9 mouse cellular contexts compared by ENCODE assay signal in genomic region chr3:89354816-89355511, GRCm38 (mm10). TPM values are rescaled to one million over a fixed set of nuclear protein-coding genes. Genes with fewer than 3 reads are reported as not detected.
A peak's percentile ranks its signal among the peaks of the same experiment; 100 is the strongest.
DNase-seq lines count a peak whose midpoint lies in the region; ATAC-seq and TF ChIP-seq lines count a peak whose summit lies in the region.
"Had no signal": no experiment of that assay in that cellular context is flagged by ENCODE, and none has a peak within 500 bp of the region (broad histone marks: within the 10 kb centered on the region; RNA-seq: fewer than 3 reads in every experiment).

No protein-coding gene starts in this region.

- WGBS in forebrain, embryonic 14.5 days, result 19% methylated on average over 5 of the region's 5 CpGs

- TF ChIP-seq POLR2A in bone marrow macrophage, adult 2 months (IDR thresholded peaks at IDR 0.05; ENCODE audit: borderline replicate concordance, low read depth, low read length), result no peak

- H3K9ac ChIP-seq in forebrain, embryonic 14.5 days (ENCODE audit: low read length), result no peak overlapping the region
- H3K9ac ChIP-seq: liver, embryonic 15.5 days had no signal

- H3K27ac ChIP-seq in bone marrow macrophage, adult 2 months (ENCODE audit: insufficient read depth, low read depth, low read length), result no peak overlapping the region
- H3K27ac ChIP-seq in forebrain, embryonic 14.5 days (ENCODE audit: low read depth, low read length), result no peak overlapping the region
- H3K27ac ChIP-seq: liver, embryonic 15.5 days had no signal

- H3K27me3 ChIP-seq in forebrain, embryonic 14.5 days (replicated peaks; ENCODE audit: control insufficient read depth, insufficient read depth, low read length), result no peaks in the 10 kb centered on the region

- H3K4me1 ChIP-seq in bone marrow macrophage, adult 2 months (ENCODE audit: control insufficient read depth, insufficient read depth, low read length), result peaks cover 17% of the 10 kb centered on the region
- no peaks in the 10 kb centered on the region for H3K4me1 ChIP-seq in forebrain, embryonic 14.5 days (ENCODE audit: control insufficient read depth, insufficient read depth, low read length)

- peak; percentile 67 for TF ChIP-seq CTCF in bone marrow macrophage, adult 2 months (IDR thresholded peaks at IDR 0.05; ENCODE audit: low read depth, low read length)

- no peak overlapping the region for H3K4me2 ChIP-seq in forebrain, embryonic 14.5 days (ENCODE audit: low read length)
- H3K4me2 ChIP-seq: liver, embryonic 15.5 days had no signal

- peak; percentile 18; the same call in 1 of the 2 replicates for ATAC-seq in forebrain, embryonic 14.5 days
- peak; percentile 39 to 44; a peak in 3 of 4 replicates for ATAC-seq in hematopoietic stem cell, adult 5-6 weeks (replicated peaks in 1 of 2; ENCODE audit: insufficient read depth in 1 of 2, low FRiP score in 2 of 2, low TSS enrichment in 1 of 2, low read depth in 1 of 2, poor library complexity in 2 of 2, severe bottlenecking in 2 of 2)

- no peak overlapping the region for H3K4me3 ChIP-seq in bone marrow macrophage, adult 2 months (ENCODE audit: insufficient read depth, low read length)
- no peak overlapping the region for H3K4me3 ChIP-seq in forebrain, embryonic 14.5 days (ENCODE audit: low read depth, low read length)
- H3K4me3 ChIP-seq: liver, embryonic 15.5 days had no signal

- no peaks in the 10 kb centered on the region for H3K9me3 ChIP-seq in forebrain, embryonic 14.5 days (replicated peaks; ENCODE audit: control insufficient read depth, low read length)
- H3K9me3 ChIP-seq: liver, embryonic 15.5 days had no signal

- no peaks in the 10 kb centered on the region for H3K36me3 ChIP-seq in forebrain, embryonic 14.5 days (ENCODE audit: control insufficient read depth, insufficient read depth, low read length)
- H3K36me3 ChIP-seq: liver, embryonic 15.5 days had no signal

- peak; percentile 76 for DNase-seq in ES-CJ7 (ENCODE audit: low read depth, low spot score)
- peak; percentile 84 for DNase-seq in forebrain, embryonic 14.5 days (ENCODE audit: low spot score)
- DNase-seq in layer of hippocampus, postnatal 10 days (ENCODE audit: low spot score in 2 of 2), result peak; percentile 89 to 90
- peak; percentile 95 for DNase-seq in lung, postnatal 36 days
- peak; percentile 80 for DNase-seq in right cerebral cortex, postnatal 4 days
- DNase-seq in urinary bladder, postnatal 4 days (ENCODE audit: low spot score in 2 of 2), result peak; percentile 67 to 89

RNA-seq across cellular contexts. Expression of gene Adam15, which starts 5.2 kb away (rescaled TPM):
- polyA plus RNA-seq in bone marrow macrophage, adult 2 months (2012; ENCODE audit: insufficient read depth, insufficient read length, missing spikeins), result 315 and 328 TPM in 2 replicates
- polyA plus RNA-seq in forebrain, embryonic 14.5 days (2014; fragmentation: Nextera tagmentation; extraction: Ambion mirVana), result 13.4 and 19.3 TPM in 2 replicates
- 28.9 and 30.9 TPM in 2 replicates for total RNA-seq in hematopoietic stem cell, adult 5-6 weeks (2017)
- total RNA-seq in layer of hippocampus, postnatal 10 days (2021), result 100 to 1,000 TPM; 102 to 105 TPM

RNA-seq across cellular contexts. Expression of gene Dcst2, which starts 6.8 kb away (rescaled TPM):
- not detected in 2 replicates for polyA plus RNA-seq in bone marrow macrophage, adult 2 months (2012; ENCODE audit: insufficient read depth, insufficient read length, missing spikeins)
- 0.08 and 0.15 TPM in 2 replicates for polyA plus RNA-seq in forebrain, embryonic 14.5 days (2014; fragmentation: Nextera tagmentation; extraction: Ambion mirVana)
- not detected in 2 replicates for total RNA-seq in hematopoietic stem cell, adult 5-6 weeks (2017)
- total RNA-seq in layer of hippocampus, postnatal 10 days (2021), result under 1 TPM; 0.51 to 0.71 TPM

RNA-seq across cellular contexts. Expression of gene Dcst1, which starts 10.1 kb away (rescaled TPM):
- not detected in 2 replicates for polyA plus RNA-seq in bone marrow macrophage, adult 2 months (2012; ENCODE audit: insufficient read depth, insufficient read length, missing spikeins)
- 0.78 and 0.83 TPM in 2 replicates for polyA plus RNA-seq in forebrain, embryonic 14.5 days (2014; fragmentation: Nextera tagmentation; extraction: Ambion mirVana)
- total RNA-seq in hematopoietic stem cell, adult 5-6 weeks (2017), result not detected in 2 replicates
- under 1 TPM in 1 of 2 experiments, not detected in 1; 0.59 TPM for total RNA-seq in layer of hippocampus, postnatal 10 days (2021)
- polyA plus RNA-seq: liver, embryonic 15.5 days had no signal

RNA-seq across cellular contexts. Expression of gene Efna4, which starts 17.1 kb away (rescaled TPM):
- not detected in 2 replicates for polyA plus RNA-seq in bone marrow macrophage, adult 2 months (2012; ENCODE audit: insufficient read depth, insufficient read length, missing spikeins)
- polyA plus RNA-seq in forebrain, embryonic 14.5 days (2014; fragmentation: Nextera tagmentation; extraction: Ambion mirVana), result 12.3 and 14.6 TPM in 2 replicates
- total RNA-seq in hematopoietic stem cell, adult 5-6 weeks (2017), result 0.99 and 3.4 TPM in 2 replicates
- 1 to 10 TPM; 2.7 to 3.4 TPM for total RNA-seq in layer of hippocampus, postnatal 10 days (2021)

RNA-seq across cellular contexts. Expression of gene Efna3, which starts 32.2 kb away (rescaled TPM):
- polyA plus RNA-seq in bone marrow macrophage, adult 2 months (2012; ENCODE audit: insufficient read depth, insufficient read length, missing spikeins), result not detected in 2 replicates
- polyA plus RNA-seq in forebrain, embryonic 14.5 days (2014; fragmentation: Nextera tagmentation; extraction: Ambion mirVana), result 30.1 and 42.0 TPM in 2 replicates
- total RNA-seq in hematopoietic stem cell, adult 5-6 weeks (2017), result not detected in 2 replicates
- 10 to 100 TPM; 59.9 to 63.1 TPM for total RNA-seq in layer of hippocampus, postnatal 10 days (2021)
